In genomic region chr16:11040603-11041002, GRCm38 (mm10) we compare ENCODE assay signal across 1 mouse cellular context.
TF ChIP-seq lines count a peak whose summit lies in the region.

No protein-coding gene starts in this region.

TF ChIP-seq in CH12.LX, 34 proteins besides CTCF, POLR2A, EP300 and RAD21:
- TF ChIP-seq TCF12 (IDR thresholded peaks at IDR 0.05; ENCODE audit: low read depth, low read length) (peak; percentile 56), POLR2AphosphoS2 (IDR thresholded peaks at IDR 0.05; ENCODE audit: low read depth, low read length) (no peak), HCFC1 (IDR thresholded peaks at IDR 0.05; ENCODE audit: low read depth, low read length) (no peak), ETS1 (conservative IDR thresholded peaks at IDR 0.05; ENCODE audit: low read depth, low read length) (peak; percentile 35; the same call in 1 of the 2 replicates)
